Mouse (Mus musculus): ENCODE measurements around the gene Mpped2.

DNA sequence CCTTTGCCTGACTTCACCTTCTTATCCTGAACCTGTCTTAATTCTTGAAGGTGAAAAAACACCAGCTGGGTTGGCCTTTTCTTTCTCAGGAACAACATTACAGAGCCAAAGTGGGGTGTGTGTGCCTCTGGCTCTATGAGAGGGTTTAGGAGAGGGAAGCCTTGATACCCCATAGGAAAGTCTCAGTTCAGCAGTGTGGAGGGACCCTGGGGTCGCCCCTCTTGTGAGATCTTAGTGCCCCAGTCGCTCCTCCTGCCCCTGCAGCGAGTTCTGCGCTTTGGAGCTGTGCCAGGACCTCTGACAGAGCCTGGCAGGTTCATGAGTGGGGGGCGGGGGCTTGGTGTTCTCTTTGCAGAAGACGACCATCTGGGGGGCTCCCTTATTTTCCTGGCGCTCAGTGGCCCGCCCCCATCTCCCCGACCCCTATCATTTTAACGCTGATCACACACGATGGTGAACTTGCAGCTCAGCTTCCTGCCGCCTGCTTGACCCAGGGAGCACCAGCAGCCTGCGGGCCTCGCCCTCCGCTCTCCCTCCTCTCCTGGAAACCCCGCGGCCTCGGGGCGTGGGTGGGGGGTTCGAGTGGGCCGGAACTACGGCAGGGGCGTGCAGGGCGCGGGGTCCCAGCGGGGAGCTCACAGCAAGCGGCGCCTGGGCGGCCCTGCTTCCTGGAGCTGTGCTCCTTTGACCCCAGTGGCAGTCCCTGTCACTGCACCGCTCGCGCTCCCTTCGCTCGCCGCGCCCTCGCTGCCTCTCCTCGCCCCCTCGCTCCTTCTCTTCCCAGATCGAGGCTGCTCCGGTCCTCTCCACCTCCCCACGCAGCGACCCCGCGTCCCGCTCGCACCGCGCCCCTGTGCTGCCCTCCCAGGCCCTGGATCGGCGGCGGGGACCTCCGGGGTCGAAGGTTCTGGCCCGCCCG is at the start of gene Mpped2:
- no peak for TF ChIP-seq TCF3 (IDR thresholded peaks at IDR 0.05; ENCODE audit: insufficient read length, low read depth)
- TF ChIP-seq MAX (IDR thresholded peaks at IDR 0.05; ENCODE audit: low read depth), result no peak
- no peak for TF ChIP-seq POLR2A (IDR thresholded peaks at IDR 0.05; ENCODE audit: insufficient read length, low read depth)
- no peak for TF ChIP-seq USF1 (IDR thresholded peaks at IDR 0.05; ENCODE audit: low read depth)
- TF ChIP-seq TCF12 (IDR thresholded peaks at IDR 0.05; ENCODE audit: insufficient read depth, poor library complexity, severe bottlenecking), result no peak
- no peak for TF ChIP-seq SRF (IDR thresholded peaks at IDR 0.05; ENCODE audit: control insufficient read depth, insufficient read length, low read depth)

Data from myocyte (in vitro differentiated cells).